Mouse (Mus musculus) hindbrain, embryonic 13.5 days (tissue): ENCODE results near the gene Spint5. TPM values are rescaled to one million over a fixed set of nuclear protein-coding genes. Genes with fewer than 3 reads are reported as not detected.
A peak's percentile ranks its signal among the peaks of the same experiment; 100 is the strongest.

ENCODE experiments used
- ATAC-seq: fragments of 200-750 bp; cut with Nextera tagmentation; 2 replicates; pipeline ENCODE4 v1.8.0; 2017; ENCODE audit warnings: moderate TSS enrichment; ENCODE audit not compliant: low FRiP score
- H3K27ac ChIP-seq: fragments of 300-500 bp; sonication (generic); 2 replicates; pipeline ENCODE4 v1.5.1; 2015; ENCODE audit warnings: inconsistent platforms, mild to moderate bottlenecking, moderate library complexity
- H3K27me3 ChIP-seq: fragments of 300-500 bp; sonication (generic); 2 replicates; pipeline ENCODE4 v1.6.1; 2015; ENCODE audit warnings: mild to moderate bottlenecking, inconsistent platforms
- H3K36me3 ChIP-seq: fragments of 300-500 bp; sonication (generic); 2 replicates; pipeline ENCODE4 v1.6.1; 2015; ENCODE audit warnings: mild to moderate bottlenecking, inconsistent platforms
- H3K4me1 ChIP-seq: fragments of 300-500 bp; sonication (generic); replicated peaks from 2 replicates; pipeline ENCODE4 v1.6.1; 2015; ENCODE audit warnings: inconsistent platforms
- H3K4me2 ChIP-seq: fragments of 300-500 bp; sonication (generic); 2 replicates; pipeline ENCODE4 v1.6.1; 2015; ENCODE audit warnings: inconsistent platforms, mild to moderate bottlenecking, moderate library complexity
- H3K4me3 ChIP-seq: fragments of 300-500 bp; sonication (generic); 2 replicates; pipeline ENCODE4 v1.5.1; 2015; ENCODE audit warnings: mild to moderate bottlenecking, inconsistent platforms
- H3K9ac ChIP-seq: fragments of 300-500 bp; sonication (generic); 2 replicates; pipeline ENCODE4 v1.6.1; 2015; ENCODE audit warnings: mild to moderate bottlenecking, inconsistent platforms
- H3K9me3 ChIP-seq: fragments of 300-500 bp; sonication (generic); 2 replicates; pipeline ENCODE4 v1.6.1; 2016; ENCODE audit warnings: inconsistent platforms
- WGBS: fragments of 180-500 bp; shearing (Covaris S2); methylation state at CpG from one replicate; pipeline ENCODE4 v1.1.7; 2015; 5-methylcytosine and 5-hydroxymethylcytosine counted together
- polyA plus RNA-seq: library from polyadenylated mRNA; unstranded; fragments of >200 nt; fragmentation: Nextera tagmentation; extraction: Ambion mirVana; gene quantifications from 2 replicates; pipeline ENCODE4 v1.2.1, GENCODE M21; 2015

The Spint5 gene
- polyA plus RNA-seq, 1 experiment from 2014 or later, result not detected

DNA sequence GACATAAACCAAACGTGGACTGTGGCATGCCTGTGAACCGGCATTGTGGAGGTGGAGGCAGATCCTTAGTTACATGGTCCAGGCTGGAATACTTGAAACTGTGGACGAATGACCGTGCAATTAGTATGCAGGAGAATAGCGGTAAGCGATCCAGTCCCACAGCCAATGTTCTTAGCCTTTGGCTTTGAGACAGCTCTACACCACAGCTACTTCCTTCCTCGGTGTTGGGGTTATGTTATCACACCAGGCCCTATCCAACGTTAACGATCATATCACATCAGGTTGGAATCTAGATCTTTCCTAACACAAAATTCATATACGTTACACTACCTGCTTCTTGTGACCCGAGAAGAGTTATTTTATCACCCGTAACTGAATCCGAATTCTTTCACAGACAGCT lies 29.9 kb downstream of the Spint5 start:
- H3K4me2 ChIP-seq, result peak overlapping the region; percentile 96
- peaks cover 24% of the 10 kb centered on the region for H3K36me3 ChIP-seq
- WGBS, result 70% methylated on average over 13 of the region's 13 CpGs
- no peaks in the 10 kb centered on the region for H3K9me3 ChIP-seq
- peaks cover 36% of the 10 kb centered on the region for H3K4me1 ChIP-seq
- peak overlapping the region; percentile 93 for H3K4me3 ChIP-seq
- 0 out of 2 replicates have a peak, but pooled peaks cover 4% of the 10 kb centered on the region for H3K27me3 ChIP-seq
- peak overlapping the region; percentile 95 for H3K9ac ChIP-seq
- ATAC-seq, result no peak
- no peak overlapping the region for H3K27ac ChIP-seq

DNA sequence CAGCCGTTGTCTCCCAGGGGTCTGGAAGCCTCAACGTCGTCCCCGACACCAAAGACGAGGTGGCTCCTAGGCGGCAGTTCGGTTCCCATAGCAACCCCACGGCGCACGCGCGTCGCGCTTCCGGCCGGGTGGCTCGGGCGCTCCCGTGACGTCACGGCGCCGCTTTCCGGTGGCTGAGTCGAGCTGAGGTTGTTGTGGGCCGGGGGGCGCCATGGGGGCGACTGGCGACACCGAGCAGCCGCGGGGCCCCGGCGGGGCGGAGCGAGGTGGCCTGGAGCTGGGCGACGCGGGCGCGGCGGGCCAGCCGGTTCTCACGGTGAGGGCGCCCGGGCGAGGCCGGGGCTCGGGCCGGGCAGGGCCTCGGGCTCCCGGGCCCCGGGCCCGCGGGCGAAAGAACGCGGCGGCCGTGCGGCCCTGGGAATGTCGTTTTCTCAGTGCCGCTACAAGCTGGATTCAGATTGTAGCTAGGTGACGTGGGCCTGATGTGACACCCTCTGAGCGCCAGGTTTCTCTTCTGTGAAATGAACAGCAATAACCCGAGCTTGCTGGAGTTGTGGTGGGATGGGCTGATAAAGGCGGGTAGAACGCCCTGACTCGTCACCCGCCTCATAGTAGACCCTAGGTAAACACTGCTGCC lies 30.9 kb downstream of the Spint5 start, which contains the start of the genes Wfdc3 and Dnttip1:
Wfdc3 (minus strand) TSS at position 89 of the 637 bp plus-strand sequence.
Dnttip1 (plus strand) TSS at position 141 of the 637 bp plus-strand sequence.
- H3K4me3 ChIP-seq, result peak within 1 kb of the TSS; percentile 93
- H3K27ac ChIP-seq, result peak within 1 kb of the TSS; percentile 78
- under 1% methylated on average over 57 of the region's 70 CpGs for WGBS
- H3K4me2 ChIP-seq, result peak within 1 kb of the TSS; percentile 96
- H3K9ac ChIP-seq, result peak within 1 kb of the TSS; percentile 95
- peaks cover 33% of the 10 kb centered on the region for H3K36me3 ChIP-seq
- peak; percentile 94 for ATAC-seq
- no peaks in the 10 kb centered on the region for H3K9me3 ChIP-seq
- 0 out of 2 replicates have a peak, but pooled peaks cover 4% of the 10 kb centered on the region for H3K27me3 ChIP-seq
- H3K4me1 ChIP-seq, result peaks cover 36% of the 10 kb centered on the region

DNA sequence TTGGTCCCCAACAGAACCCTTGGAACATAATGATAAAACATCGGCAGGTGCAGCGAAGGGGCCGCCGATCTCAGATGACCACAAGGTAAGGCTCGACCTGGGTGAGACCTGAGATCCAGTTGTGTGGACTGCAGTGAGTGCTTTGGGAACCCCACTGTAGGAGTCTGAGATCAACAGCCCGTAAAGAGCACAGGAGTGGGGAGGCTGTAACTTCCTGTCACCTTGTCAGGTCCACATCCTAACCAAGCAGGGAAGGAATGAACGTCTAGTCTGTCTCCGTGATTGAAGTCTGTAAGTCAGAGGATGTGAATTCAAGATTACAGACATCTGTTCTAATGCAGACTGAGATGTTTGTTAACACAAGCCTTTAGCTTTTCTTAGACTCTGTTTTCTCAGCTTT lies 31.6 kb downstream of the Spint5 start:
- 58% methylated on average over 8 of the region's 8 CpGs for WGBS
- H3K4me3 ChIP-seq, result peak overlapping the region; percentile 93
- no peaks in the 10 kb centered on the region for H3K9me3 ChIP-seq
- H3K9ac ChIP-seq, result peak overlapping the region; percentile 95
- no peak for ATAC-seq
- peak overlapping the region; percentile 96 for H3K4me2 ChIP-seq
- H3K36me3 ChIP-seq, result peaks cover 41% of the 10 kb centered on the region
- peak overlapping the region; percentile 78; the same call in 1 of the 2 replicates for H3K27ac ChIP-seq
- peaks cover 36% of the 10 kb centered on the region for H3K4me1 ChIP-seq
- H3K27me3 ChIP-seq, result 0 out of 2 replicates have a peak, but pooled peaks cover 4% of the 10 kb centered on the region

DNA sequence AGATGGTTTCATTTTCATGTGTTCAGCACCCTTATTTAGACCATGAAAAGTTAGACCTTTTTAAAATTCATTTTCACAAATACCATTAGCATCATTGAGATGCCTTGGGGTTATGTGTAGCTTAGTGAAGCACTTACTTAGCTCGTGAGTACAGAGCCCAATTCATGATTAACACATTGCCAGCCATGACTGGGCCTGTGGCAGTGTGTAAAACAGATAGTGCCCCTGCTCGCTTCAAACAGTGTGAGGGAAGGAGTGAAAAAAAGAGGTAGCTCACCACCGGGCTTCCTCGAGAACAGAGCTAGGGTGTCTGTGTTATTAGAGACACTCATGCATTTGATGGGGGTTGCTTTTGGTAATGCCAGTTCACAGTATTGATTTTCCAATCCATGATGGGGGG lies 33.1 kb downstream of the Spint5 start:
- Histone ChIP-seq H3K36me3 (peaks cover 55% of the 10 kb centered on the region), H3K4me3 (no peak overlapping the region)

DNA sequence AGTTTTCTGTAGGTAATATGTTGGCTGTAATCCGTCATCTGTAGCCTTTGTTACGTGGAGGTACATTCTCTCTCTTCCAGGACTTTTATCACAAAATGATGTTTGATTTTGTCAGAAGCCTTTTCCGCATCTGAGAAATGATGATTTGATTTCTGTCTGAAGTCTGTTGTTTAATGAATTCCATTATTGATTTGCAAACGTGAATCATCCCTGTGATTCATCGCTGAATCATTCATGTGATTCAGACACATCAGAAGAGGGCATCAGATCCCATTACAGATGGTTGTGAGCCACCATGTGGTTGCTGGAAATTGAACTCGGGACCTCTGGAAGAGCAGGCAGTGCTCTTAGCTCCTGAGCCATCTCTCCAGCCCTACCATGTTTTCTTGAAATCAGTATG lies 33.9 kb downstream of the Spint5 start:
- H3K36me3 ChIP-seq, result peaks cover 62% of the 10 kb centered on the region
- 88% methylated on average over 6 of the region's 6 CpGs for WGBS

More for the DNA sequence above, 33.1 kb downstream of the Spint5 start:
- ATAC-seq, result no peak
- Histone ChIP-seq H3K4me2 (no peak overlapping the region), H3K27me3 (0 out of 2 replicates have a peak, but pooled peaks cover 3% of the 10 kb centered on the region), H3K27ac (no peak overlapping the region), H3K9me3 (no peaks in the 10 kb centered on the region), H3K9ac (no peak overlapping the region), H3K4me1 (peaks cover 36% of the 10 kb centered on the region)
- 79% methylated on average over 4 of the region's 4 CpGs for WGBS

DNA sequence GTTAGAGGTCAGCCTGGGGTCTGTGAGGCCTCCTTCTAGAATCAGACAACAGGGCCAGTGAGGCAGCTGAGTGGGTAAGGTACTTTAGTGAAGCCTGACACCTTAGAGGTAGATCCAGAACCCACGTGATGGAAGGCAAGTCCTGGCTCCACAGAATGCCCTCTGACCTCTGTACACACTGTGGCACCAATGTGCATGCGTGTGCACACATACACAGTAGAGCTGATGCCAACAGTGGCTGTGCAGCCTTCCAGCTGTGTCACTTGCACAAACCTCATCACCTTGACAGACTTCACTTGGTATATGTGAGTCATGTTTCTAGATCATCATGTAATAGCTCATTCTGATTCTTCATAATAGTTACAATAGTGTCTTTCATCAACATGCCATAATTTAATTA lies 37.3 kb downstream of the Spint5 start:
- Histone ChIP-seq H3K4me2 (no peak overlapping the region), H3K27me3 (no peaks in the 10 kb centered on the region), H3K9ac (no peak overlapping the region), H3K36me3 (peaks cover 94% of the 10 kb centered on the region), H3K27ac (no peak overlapping the region), H3K4me1 (peaks cover 16% of the 10 kb centered on the region), H3K9me3 (no peaks in the 10 kb centered on the region), H3K4me3 (no peak overlapping the region)
- 93% methylated on average over 2 of the region's 2 CpGs for WGBS
- ATAC-seq, result no peak

More for the DNA sequence above, 33.9 kb downstream of the Spint5 start:
- Histone ChIP-seq H3K4me2 (no peak overlapping the region), H3K9me3 (no peaks in the 10 kb centered on the region), H3K27ac (no peak overlapping the region), H3K9ac (no peak overlapping the region), H3K27me3 (no peaks in the 10 kb centered on the region), H3K4me1 (peaks cover 36% of the 10 kb centered on the region), H3K4me3 (no peak overlapping the region)
- no peak for ATAC-seq

DNA sequence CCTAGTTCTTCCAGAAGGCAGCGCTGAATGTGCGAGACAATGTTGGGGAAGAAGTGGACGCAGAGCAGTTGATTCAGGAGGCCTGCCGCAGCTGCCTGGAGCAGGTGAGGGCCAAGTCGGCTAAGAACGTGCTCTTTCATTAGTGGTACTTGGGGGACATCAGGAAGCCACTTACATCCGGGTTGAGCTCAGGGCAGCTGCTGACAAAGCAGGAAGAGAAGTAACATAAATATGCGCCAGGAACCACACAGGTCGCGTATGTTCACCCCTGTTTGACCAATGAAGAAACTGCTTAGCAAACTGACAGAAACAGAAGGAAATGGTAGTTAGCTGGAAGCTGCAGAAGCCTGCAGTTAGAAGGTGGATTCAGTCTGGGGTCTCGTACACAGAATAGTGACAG lies 39.0 kb downstream of the Spint5 start:
- Histone ChIP-seq H3K4me1 (peaks cover under 1% of the 10 kb centered on the region; the same call in 1 of the 2 replicates), H3K4me2 (no peak overlapping the region), H3K27me3 (no peaks in the 10 kb centered on the region), H3K9ac (no peak overlapping the region), H3K27ac (no peak overlapping the region), H3K36me3 (peaks cover 96% of the 10 kb centered on the region), H3K4me3 (no peak overlapping the region), H3K9me3 (no peaks in the 10 kb centered on the region)
- no peak for ATAC-seq
- WGBS, result 89% methylated on average over 11 of the region's 11 CpGs

DNA sequence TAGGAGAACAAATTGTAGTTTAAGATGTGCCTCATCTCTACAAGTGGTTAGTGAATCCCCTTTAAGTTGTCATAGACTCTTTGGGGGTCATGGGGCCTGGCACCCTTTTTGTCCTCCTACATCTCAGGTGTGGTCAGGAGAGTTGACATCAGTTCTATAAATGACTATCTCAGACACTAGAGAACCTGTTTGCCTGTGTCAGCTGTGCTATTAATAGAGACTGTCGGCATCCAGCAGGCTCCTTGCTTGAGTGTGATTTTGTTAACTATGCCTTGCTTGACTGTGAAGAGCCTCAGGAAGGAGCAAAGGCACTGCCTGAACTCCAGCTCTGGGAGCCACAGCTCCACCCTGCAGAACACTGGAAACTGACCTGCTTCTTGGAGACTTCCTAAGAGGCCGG lies 39.7 kb downstream of the Spint5 start:
- 85% methylated on average over 2 of the region's 2 CpGs for WGBS
- no peaks in the 10 kb centered on the region for H3K27me3 ChIP-seq
- H3K36me3 ChIP-seq, result peaks cover 99% of the 10 kb centered on the region
- no peak overlapping the region for H3K9ac ChIP-seq
- H3K4me1 ChIP-seq, result no peaks in the 10 kb centered on the region
- H3K4me2 ChIP-seq, result no peak overlapping the region
- no peak overlapping the region for H3K4me3 ChIP-seq
- no peak for ATAC-seq
- no peaks in the 10 kb centered on the region for H3K9me3 ChIP-seq
- H3K27ac ChIP-seq, result no peak overlapping the region

DNA sequence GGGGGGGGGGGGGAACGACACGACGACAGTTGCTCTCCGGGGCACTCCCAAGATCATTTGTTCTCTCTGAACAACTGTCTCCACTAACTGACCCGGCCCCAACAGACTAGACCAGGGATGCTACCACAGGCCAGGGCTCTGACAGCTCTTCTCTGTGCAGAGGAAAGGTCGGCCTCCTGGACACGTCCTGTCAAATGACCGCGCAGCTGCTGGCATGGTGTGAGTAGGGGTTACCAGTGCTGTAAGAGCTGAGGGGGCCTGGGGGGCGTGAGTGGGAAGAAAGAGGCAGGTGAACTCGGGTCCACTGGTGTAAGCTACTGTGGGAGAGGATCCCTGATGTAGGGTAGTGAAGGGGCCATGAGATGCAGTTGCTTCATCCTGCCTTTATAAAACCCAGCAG lies 42.7 kb downstream of the Spint5 start:
- Histone ChIP-seq H3K4me2 (no peak overlapping the region), H3K36me3 (peaks cover 99% of the 10 kb centered on the region)
- no peak for ATAC-seq

DNA sequence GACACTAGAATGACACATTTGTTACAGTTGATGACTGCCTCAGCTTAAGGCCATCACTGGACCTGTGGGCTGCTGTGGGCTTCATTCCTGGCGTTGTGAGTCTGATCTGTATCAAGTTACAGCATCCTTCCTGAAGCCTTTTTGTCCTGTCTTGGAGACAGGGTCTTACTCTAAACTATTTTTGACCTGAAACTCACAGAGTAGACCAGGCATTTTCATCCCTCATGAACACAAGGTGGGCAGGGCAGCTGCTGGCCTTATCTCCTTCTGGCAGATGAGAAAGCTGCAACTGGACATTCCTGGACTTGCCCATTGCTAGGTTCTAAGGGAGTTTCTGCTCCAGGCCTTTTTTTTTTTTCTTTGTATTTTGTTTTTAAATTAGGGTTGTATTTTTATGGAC lies 43.6 kb downstream of the Spint5 start:
- Histone ChIP-seq H3K4me1 (no peaks in the 10 kb centered on the region), H3K27ac (no peak overlapping the region), H3K9me3 (no peaks in the 10 kb centered on the region), H3K9ac (no peak overlapping the region), H3K4me3 (no peak overlapping the region), H3K36me3 (peaks cover 100% of the 10 kb centered on the region), H3K27me3 (no peaks in the 10 kb centered on the region), H3K4me2 (no peak overlapping the region)
- no peak for ATAC-seq
- 82% methylated on average over 1 of the region's 1 CpGs for WGBS

More for the DNA sequence above, 42.7 kb downstream of the Spint5 start:
- Histone ChIP-seq H3K9me3 (no peaks in the 10 kb centered on the region), H3K27me3 (no peaks in the 10 kb centered on the region), H3K4me3 (no peak overlapping the region), H3K27ac (no peak overlapping the region), H3K9ac (no peak overlapping the region), H3K4me1 (no peaks in the 10 kb centered on the region)
- WGBS, result 93% methylated on average over 11 of the region's 11 CpGs

DNA sequence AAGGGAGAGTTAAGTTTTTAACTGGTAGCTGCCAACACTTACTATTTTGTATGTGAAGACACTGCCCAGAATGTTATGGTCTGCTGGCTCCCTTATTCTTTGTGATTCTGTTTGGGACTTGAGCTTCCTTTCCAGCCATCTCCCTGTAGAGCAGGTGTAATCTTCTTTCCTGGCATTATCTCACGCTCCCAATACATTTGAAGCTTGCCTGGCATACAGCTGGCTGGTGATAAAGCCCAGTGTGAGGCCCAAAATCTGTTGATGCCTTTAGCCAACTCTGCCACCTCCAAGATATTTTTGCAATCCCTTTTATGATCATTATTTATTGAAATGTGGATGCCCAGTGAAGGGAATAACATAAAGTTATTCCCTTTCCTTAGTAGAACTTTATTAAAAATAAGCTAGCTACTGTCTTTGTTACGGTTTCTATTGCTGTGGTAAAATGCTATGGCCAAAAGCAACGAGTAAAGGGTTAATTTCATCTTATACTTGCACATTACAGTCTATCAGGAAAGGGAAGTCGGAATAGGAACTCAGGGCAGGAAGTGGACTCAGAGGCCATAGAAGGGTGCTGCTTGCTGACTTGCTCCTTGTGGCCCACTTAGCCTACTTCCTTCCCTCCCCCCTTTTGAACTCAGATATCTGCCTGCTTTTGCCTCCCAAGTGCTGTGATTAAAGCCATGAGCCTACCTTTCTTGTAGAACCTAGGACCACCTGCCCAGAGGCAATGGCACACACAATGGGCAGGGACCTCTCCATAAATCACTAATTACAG lies 45.1 kb downstream of the Spint5 start:
- Histone ChIP-seq H3K4me1 (no peaks in the 10 kb centered on the region), H3K27ac (no peak overlapping the region), H3K9me3 (no peaks in the 10 kb centered on the region), H3K36me3 (peaks cover 93% of the 10 kb centered on the region), H3K4me2 (no peak overlapping the region), H3K27me3 (no peaks in the 10 kb centered on the region), H3K9ac (no peak overlapping the region), H3K4me3 (no peak overlapping the region)
- ATAC-seq, result no peak
- WGBS, result 96% methylated on average over 4 of the region's 4 CpGs

DNA sequence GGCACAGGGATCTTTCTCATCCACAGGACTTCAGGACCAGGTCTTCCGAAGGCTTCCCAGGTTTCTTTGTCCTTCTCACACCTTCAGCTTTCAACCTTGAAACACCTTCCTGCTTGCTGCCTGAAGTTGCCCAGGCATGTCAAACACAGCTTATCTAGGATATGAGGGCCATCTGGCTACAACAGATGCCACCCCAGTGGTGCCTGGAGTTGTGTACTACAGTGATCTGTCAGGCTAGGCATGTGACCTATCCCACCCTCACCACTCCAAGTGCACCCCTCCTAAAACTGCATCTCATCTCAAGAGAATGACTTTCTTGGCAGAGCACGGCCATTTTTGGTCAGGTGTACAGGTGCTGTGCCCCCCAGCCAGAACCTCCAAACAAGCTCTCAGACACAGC lies 46.4 kb downstream of the Spint5 start:
- no peak for ATAC-seq
- H3K4me2 ChIP-seq, result no peak overlapping the region
- H3K9me3 ChIP-seq, result no peaks in the 10 kb centered on the region
- H3K36me3 ChIP-seq, result peaks cover 93% of the 10 kb centered on the region
- no peaks in the 10 kb centered on the region for H3K4me1 ChIP-seq
- no peak overlapping the region for H3K27ac ChIP-seq
- 97% methylated on average over 2 of the region's 2 CpGs for WGBS
- H3K9ac ChIP-seq, result no peak overlapping the region
- H3K27me3 ChIP-seq, result no peaks in the 10 kb centered on the region
- no peak overlapping the region for H3K4me3 ChIP-seq
